Mouse (Mus musculus): ENCODE measurements at regions not wholly inside any gene's neighbourhood (a gene's known extent, or its start where the extent isn't known, plus 50 kb on each side); places are given as distances from the start of the nearest gene placed in this dataset.

DNA sequence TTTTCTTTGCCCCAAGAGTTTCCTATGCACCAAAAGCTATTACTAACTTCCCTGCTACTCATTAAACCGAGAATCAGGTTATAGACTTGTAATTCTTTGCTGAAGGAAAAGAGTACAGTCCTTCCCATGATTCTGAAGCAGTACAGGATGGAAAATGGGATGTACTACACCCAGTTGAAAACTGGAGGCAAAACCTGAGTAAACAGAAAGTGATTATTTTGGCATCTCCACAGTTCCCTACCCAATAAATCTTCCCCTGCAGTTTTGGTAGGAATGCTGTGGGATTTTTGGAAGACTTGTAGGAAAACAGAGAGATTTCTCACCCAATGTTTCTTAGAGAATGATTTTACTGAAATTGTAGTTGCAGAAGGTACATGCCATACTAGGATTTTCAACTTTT lies 268.5 kb downstream of the Dio2 start:
- no peak for DNase-seq

DNA sequence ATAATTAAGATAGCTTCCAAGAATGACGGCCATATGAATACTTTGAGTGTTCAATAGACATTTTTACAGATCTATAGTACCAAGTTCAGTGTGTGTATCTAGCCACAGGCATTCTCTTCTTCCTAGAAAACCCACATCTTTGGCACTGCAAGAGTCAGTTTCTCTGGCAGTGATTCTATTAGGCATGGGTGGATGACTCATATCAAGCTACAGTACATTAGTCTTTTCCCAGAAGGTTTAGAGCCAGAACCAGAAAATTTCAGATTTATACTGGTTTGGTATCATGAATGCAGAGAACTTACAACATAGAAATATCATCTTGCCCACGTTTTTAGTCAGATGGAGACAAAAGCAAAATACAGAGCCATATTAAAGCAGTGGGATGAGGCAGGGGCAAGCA lies 278.1 kb downstream of the Dio2 start:
- no peak for DNase-seq

- DNase-seq, result no peak
Measured at GRCm38 (mm10) chr12:90440672-90441071, 297.6 kb downstream of the Dio2 start.

DNA sequence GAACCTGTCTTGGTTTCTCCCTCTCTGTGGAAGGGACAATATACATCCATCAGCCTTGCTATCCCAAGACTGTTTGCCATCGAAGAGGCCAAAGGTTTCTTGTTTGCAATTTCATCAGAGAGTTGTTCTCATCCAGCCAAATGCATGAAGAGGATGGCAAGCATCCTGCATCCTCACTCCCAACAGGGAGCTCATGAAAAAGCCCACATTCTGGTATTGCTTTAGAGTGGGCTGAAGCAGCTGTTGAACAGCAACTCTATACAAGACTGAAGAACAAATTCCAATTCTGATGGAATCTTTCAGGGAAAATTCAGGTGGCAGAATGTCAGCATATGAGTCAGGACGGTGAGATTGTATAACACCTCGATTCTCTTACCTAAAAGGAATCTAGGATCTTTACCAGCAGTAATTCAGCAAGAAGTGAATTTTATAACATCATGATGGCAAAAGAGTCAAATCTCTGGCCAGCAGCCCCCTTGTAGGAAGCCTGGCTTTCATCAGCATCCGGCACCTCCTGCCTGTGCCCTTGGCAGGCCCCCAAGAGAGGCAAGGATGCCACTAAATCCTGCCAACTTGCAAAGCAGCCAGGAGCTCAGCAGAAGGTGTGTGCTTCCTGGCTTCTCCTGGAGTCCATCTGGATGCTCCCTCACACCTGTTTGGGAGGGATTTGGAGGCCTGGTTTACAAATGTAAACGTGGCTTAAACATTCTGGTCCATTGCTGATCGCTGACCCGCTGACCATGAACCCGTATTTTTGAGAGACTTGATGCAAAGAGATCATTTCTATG lies 312.8 kb downstream of the Dio2 start:
- peak; percentile 4 for DNase-seq

DNA sequence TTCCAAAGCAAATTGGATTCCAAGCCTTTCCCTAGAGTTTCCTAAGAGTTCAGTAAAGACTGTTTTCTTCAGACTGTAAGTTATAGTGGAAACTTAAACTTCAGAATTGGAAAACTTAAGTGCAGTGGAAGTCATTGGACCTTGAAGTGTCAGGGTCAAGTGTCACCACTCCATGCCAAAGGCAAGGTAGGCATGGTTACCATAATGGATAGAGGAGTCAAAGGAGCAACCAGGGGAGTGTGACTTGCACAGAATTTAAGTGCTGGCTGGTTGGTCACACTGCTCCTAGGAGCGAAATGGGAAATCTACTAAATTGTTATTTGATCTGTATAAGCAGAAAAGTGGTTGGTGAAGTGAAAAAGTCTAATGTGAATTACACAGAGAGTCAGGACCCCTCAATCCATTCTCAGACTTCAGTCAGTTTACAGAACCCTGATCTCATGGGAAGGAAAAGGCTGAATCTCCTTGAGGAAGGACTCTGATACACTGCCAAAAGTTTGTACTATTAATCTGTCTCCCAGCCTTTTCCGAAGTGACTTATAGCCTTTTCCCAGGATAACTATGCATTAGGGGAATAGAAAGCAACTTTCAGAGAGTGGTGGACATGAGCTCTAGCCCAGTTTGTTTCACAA lies 320.5 kb downstream of the Dio2 start:
- DNase-seq, result no peak

DNA sequence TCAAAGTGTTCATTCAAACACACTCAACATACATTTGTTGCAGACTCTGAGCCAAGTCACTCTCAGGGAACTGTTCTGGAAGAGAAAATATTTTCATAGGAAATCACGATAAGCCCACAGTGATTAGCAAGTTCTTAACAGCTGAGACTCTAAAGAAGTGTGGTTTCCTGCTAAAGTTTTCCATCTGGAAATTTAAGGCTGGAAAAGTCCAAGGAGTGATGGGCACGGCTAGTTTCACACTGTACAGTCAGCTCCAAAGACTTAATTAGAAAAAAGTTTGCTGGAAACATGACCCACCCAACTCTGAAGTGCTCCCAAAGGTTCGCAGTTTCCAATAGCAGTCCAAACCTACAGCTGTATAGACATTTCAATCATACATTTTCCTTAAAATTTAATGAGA lies 329.5 kb downstream of the Dio2 start:
- no peak for DNase-seq

GRCm38 (mm10) chr12:90398564-90398963 lies 339.7 kb downstream of the Dio2 start:
- peak; percentile 26 for DNase-seq

All from heart, postnatal 4 days (tissue).